Mouse (Mus musculus): Measurements from ENCODE around the gene Fbxw19.
"Not testable (repeated sequence)": the region's sequence is repeated elsewhere in the genome, so short reads cannot be mapped to it uniquely, and the experiment has no call there.

GRCm38 (mm10) chr9:109495775-109496174 is at the start of gene Fbxw19:
- not testable (repeated sequence) for TF ChIP-seq CTCF (IDR thresholded peaks at IDR 0.05; ENCODE audit: insufficient read depth, low read length); POLR2A (IDR thresholded peaks at IDR 0.05; ENCODE audit: borderline replicate concordance, extremely low read depth, low read depth, low read length)
